Mouse (Mus musculus): ENCODE data around the gene Saysd1. TPM values are rescaled to one million over a fixed set of nuclear protein-coding genes. Genes with fewer than 3 reads are reported as not detected.

The Saysd1 gene
- polyA plus RNA-seq, 1 experiment from 2014 or later = 18.9 TPM

DNA sequence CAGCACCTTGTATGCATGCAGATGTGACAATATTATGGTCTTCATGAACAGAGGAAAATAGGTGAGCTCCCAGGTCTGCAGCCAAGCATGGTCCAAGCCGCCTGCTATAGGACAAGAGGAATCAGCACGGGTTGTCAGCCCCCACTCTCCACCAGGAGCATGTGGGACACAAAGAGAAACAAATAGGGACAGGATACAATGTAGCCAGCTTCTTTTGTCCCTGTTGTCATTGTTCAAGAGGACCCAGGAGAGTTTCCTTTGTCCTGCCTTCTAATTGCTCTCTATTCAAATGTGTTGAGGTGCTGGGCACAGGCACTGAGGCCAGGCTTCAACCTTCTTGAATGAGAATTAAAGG lies 89.9 kb downstream of the Saysd1 start:
- Histone ChIP-seq H3K4me1 (ENCODE audit: insufficient read depth, low read depth, low read length) (no peaks in the 10 kb centered on the region), H3K27me3 (replicated peaks; ENCODE audit: insufficient read depth, low read length) (no peaks in the 10 kb centered on the region), H3K4me2 (replicated peaks; ENCODE audit: low read depth, low read length) (no peak overlapping the region), H3K9ac (replicated peaks; ENCODE audit: low read depth) (no peak overlapping the region), H3K9me3 (ENCODE audit: low read length) (no peaks in the 10 kb centered on the region), H3K4me3 (ENCODE audit: low read depth, low read length) (no peak overlapping the region), H3K36me3 (ENCODE audit: insufficient read depth, low read length) (no peaks in the 10 kb centered on the region), H3K27ac (ENCODE audit: low read length) (no peak overlapping the region)
- ATAC-seq (no peak), DNase-seq (ENCODE audit: low spot score) (no peak)
- TF ChIP-seq CTCF (IDR thresholded peaks at IDR 0.05) (no peak), EP300 (IDR thresholded peaks at IDR 0.05) (no peak)
- WGBS = 50% methylated on average over 2 of the region's 2 CpGs

DNA sequence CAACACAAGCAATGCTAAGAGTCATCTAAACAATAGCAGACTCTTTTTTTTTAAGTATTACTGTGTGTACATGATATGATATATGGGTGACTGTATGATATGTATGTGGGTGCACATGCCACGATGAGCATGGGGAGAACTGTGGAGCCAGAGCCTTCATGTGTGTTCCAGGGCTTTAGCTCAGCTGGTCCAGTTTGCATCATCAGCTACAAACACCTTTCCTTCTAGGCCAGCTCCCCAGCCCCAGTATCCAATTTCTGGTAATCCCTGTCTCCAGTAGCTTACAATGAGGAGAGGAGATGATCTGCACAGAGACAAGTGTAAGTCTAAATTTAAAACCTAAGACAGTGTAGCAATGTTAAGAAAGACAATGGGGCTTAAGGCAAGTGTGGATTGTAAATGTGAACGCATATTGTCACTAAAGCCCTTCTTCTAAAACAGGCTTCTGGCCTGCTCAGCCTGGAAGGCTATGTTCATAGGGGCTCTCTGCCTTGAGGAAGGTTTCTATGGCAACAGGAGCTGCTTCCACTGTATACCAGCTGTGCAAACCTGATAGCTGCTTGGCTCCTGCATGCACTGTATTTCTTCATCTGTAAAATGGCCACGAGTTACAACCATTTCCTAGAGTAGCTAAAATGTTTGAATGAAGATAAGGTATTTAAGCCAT lies 90.4 kb downstream of the Saysd1 start:
- DNase-seq (ENCODE audit: low spot score) = no peak
- no peak overlapping the region for H3K4me2 ChIP-seq (replicated peaks; ENCODE audit: low read depth, low read length)
- no peaks in the 10 kb centered on the region for H3K9me3 ChIP-seq (ENCODE audit: low read length)
- no peak for TF ChIP-seq CTCF (IDR thresholded peaks at IDR 0.05)
- no peak for TF ChIP-seq EP300 (IDR thresholded peaks at IDR 0.05)
- H3K27me3 ChIP-seq (replicated peaks; ENCODE audit: insufficient read depth, low read length) = no peaks in the 10 kb centered on the region
- WGBS = 58% methylated on average over 3 of the region's 3 CpGs
- no peaks in the 10 kb centered on the region for H3K36me3 ChIP-seq (ENCODE audit: insufficient read depth, low read length)
- no peak overlapping the region for H3K9ac ChIP-seq (replicated peaks; ENCODE audit: low read depth)
- no peaks in the 10 kb centered on the region for H3K4me1 ChIP-seq (ENCODE audit: insufficient read depth, low read depth, low read length)
- no peak overlapping the region for H3K4me3 ChIP-seq (ENCODE audit: low read depth, low read length)
- no peak for ATAC-seq
- H3K27ac ChIP-seq (ENCODE audit: low read length) = no peak overlapping the region

DNA sequence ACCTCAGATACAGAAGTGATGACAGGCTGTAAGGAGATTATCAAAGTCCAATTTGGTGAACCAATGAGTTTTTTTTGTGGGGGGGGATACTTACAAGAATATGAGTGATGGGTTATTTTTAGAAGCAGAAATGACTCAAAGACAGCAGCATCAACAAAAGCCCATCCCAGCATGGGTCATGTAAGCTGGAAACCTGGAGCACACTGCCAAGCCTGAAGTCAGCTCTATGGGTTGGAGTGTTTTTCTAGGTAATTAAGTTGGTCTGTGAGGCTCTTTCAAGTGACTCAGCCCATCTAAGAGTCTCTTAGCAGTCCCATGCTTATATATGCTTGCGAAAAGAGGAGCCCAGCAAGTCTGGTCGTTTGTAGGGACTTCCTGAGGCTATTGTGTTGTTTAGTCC lies 91.0 kb downstream of the Saysd1 start:
- WGBS = 48% methylated on average over 2 of the region's 2 CpGs
- DNase-seq (ENCODE audit: low spot score) = no peak
- Histone ChIP-seq H3K9ac (replicated peaks; ENCODE audit: low read depth) (no peak overlapping the region), H3K4me1 (ENCODE audit: insufficient read depth, low read depth, low read length) (no peaks in the 10 kb centered on the region), H3K27ac (ENCODE audit: low read length) (no peak overlapping the region), H3K4me2 (replicated peaks; ENCODE audit: low read depth, low read length) (no peak overlapping the region), H3K27me3 (replicated peaks; ENCODE audit: insufficient read depth, low read length) (no peaks in the 10 kb centered on the region), H3K4me3 (ENCODE audit: low read depth, low read length) (no peak overlapping the region), H3K36me3 (ENCODE audit: insufficient read depth, low read length) (no peaks in the 10 kb centered on the region), H3K9me3 (ENCODE audit: low read length) (no peaks in the 10 kb centered on the region)
- ATAC-seq = no peak
- TF ChIP-seq EP300 (IDR thresholded peaks at IDR 0.05) = no peak
- TF ChIP-seq CTCF (IDR thresholded peaks at IDR 0.05) = no peak

DNA sequence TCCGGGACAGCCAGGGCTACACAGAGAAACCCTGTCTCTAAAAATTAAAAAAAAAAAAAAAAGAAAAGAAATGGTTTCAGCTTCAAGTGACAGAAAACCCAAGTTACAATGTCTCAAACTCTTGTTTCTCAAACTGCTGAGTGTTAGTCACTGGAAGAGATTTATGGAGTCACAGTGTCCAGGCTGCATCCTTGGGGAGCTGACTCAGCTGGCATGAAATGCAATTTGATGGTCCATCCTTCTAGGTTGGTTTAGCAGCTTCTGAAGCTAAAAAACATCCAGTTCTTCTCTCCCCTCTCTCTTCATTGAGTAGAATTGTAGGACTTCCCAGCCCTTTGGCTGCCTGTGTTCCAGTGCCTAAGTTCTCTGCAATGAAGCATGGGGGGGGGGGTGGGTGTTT lies 94.3 kb downstream of the Saysd1 start:
- no peak overlapping the region for H3K4me3 ChIP-seq (ENCODE audit: low read depth, low read length)
- no peaks in the 10 kb centered on the region for H3K4me1 ChIP-seq (ENCODE audit: insufficient read depth, low read depth, low read length)
- TF ChIP-seq CTCF (IDR thresholded peaks at IDR 0.05) = no peak
- no peak for TF ChIP-seq EP300 (IDR thresholded peaks at IDR 0.05)
- no peaks in the 10 kb centered on the region for H3K9me3 ChIP-seq (ENCODE audit: low read length)
- H3K27me3 ChIP-seq (replicated peaks; ENCODE audit: insufficient read depth, low read length) = no peaks in the 10 kb centered on the region
- DNase-seq (ENCODE audit: low spot score) = no peak
- 94% methylated on average over 1 of the region's 1 CpGs for WGBS
- H3K4me2 ChIP-seq (replicated peaks; ENCODE audit: low read depth, low read length) = no peak overlapping the region
- no peak overlapping the region for H3K27ac ChIP-seq (ENCODE audit: low read length)
- H3K36me3 ChIP-seq (ENCODE audit: insufficient read depth, low read length) = no peaks in the 10 kb centered on the region
- H3K9ac ChIP-seq (replicated peaks; ENCODE audit: low read depth) = no peak overlapping the region
- no peak for ATAC-seq

DNA sequence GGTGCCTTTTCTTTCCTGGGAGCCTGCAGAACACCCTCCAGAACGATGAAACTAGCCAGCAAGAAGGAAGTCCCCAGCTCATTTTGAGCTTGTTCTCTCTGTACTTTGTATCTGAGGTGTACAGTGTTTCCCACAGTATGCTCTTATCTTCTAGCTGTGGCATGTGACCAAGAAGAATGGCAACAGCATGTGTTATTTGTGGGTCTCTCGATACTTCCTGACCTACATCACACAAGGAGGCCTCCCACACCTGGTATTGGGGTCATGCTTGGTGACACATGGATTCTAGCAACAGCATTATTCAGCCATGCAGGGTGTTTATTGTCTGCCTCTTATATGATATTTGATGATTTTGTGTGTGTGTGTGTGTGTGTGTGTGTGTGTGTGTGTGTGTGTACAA lies 96.5 kb downstream of the Saysd1 start:
- Histone ChIP-seq H3K4me2 (replicated peaks; ENCODE audit: low read depth, low read length) (no peak overlapping the region), H3K4me1 (ENCODE audit: insufficient read depth, low read depth, low read length) (no peaks in the 10 kb centered on the region), H3K9ac (replicated peaks; ENCODE audit: low read depth) (no peak overlapping the region), H3K27me3 (replicated peaks; ENCODE audit: insufficient read depth, low read length) (no peaks in the 10 kb centered on the region), H3K36me3 (ENCODE audit: insufficient read depth, low read length) (no peaks in the 10 kb centered on the region), H3K4me3 (ENCODE audit: low read depth, low read length) (no peak overlapping the region), H3K9me3 (ENCODE audit: low read length) (no peaks in the 10 kb centered on the region), H3K27ac (ENCODE audit: low read length) (no peak overlapping the region)
- TF ChIP-seq EP300 (IDR thresholded peaks at IDR 0.05) (no peak), CTCF (IDR thresholded peaks at IDR 0.05) (no peak)
- DNase-seq (ENCODE audit: low spot score) (no peak), ATAC-seq (no peak)
- 60% methylated on average over 2 of the region's 2 CpGs for WGBS

DNA sequence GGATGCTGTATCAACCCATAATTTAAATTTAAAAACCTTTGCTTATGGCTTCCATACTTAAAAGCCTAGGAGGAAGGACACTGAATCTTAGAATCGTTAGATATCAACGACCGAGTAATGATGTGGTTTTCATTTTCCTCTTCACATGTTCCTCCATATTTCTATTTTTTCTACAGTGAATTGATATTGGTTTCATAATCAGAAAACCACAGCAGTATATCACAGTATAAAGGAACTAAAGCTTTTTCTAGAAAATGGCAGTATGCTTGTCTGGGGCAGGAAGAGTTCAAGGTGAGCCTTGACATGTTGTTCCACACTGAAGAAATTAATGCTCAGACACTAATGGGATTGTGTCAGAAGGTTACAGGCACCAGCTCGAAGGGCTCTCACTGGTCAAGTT lies 97.4 kb downstream of the Saysd1 start:
- WGBS = 87% methylated on average over 4 of the region's 4 CpGs
- Histone ChIP-seq H3K4me3 (ENCODE audit: low read depth, low read length) (no peak overlapping the region), H3K9me3 (ENCODE audit: low read length) (no peaks in the 10 kb centered on the region), H3K27me3 (replicated peaks; ENCODE audit: insufficient read depth, low read length) (no peaks in the 10 kb centered on the region), H3K4me1 (ENCODE audit: insufficient read depth, low read depth, low read length) (no peaks in the 10 kb centered on the region), H3K27ac (ENCODE audit: low read length) (no peak overlapping the region), H3K9ac (replicated peaks; ENCODE audit: low read depth) (no peak overlapping the region), H3K4me2 (replicated peaks; ENCODE audit: low read depth, low read length) (no peak overlapping the region), H3K36me3 (ENCODE audit: insufficient read depth, low read length) (no peaks in the 10 kb centered on the region)
- no peak for TF ChIP-seq CTCF (IDR thresholded peaks at IDR 0.05)
- no peak for TF ChIP-seq EP300 (IDR thresholded peaks at IDR 0.05)
- ATAC-seq (no peak), DNase-seq (ENCODE audit: low spot score) (no peak)

DNA sequence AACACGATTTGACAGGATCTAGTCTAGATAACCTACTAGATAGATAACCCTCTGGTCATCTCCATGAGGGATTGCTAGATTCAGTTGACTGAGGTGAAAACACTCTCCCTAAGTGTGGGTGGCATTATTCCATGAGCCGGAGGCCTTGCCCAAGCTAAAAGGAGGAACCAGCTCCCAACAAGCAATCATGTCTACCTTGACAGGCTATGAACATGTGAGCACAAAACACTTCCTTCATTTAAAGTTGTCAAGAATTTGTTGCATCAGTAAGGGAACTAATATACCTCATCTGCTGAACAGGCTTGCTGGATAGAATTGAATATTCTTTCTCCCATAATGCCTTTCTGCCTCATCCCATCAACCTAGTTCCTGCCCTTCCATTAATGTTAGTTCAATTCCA lies 98.5 kb downstream of the Saysd1 start:
- no peak overlapping the region for H3K4me3 ChIP-seq (ENCODE audit: low read depth, low read length)
- no peaks in the 10 kb centered on the region for H3K9me3 ChIP-seq (ENCODE audit: low read length)
- H3K27me3 ChIP-seq (replicated peaks; ENCODE audit: insufficient read depth, low read length) = no peaks in the 10 kb centered on the region
- H3K4me2 ChIP-seq (replicated peaks; ENCODE audit: low read depth, low read length) = no peak overlapping the region
- H3K36me3 ChIP-seq (ENCODE audit: insufficient read depth, low read length) = no peaks in the 10 kb centered on the region
- ATAC-seq (no peak), DNase-seq (ENCODE audit: low spot score) (no peak)
- no peak overlapping the region for H3K9ac ChIP-seq (replicated peaks; ENCODE audit: low read depth)
- TF ChIP-seq CTCF (IDR thresholded peaks at IDR 0.05) = no peak
- TF ChIP-seq EP300 (IDR thresholded peaks at IDR 0.05) = no peak
- H3K27ac ChIP-seq (ENCODE audit: low read length) = no peak overlapping the region
- no peaks in the 10 kb centered on the region for H3K4me1 ChIP-seq (ENCODE audit: insufficient read depth, low read depth, low read length)
- 86% methylated on average over 2 of the region's 2 CpGs for WGBS

Data from lung, postnatal 0 days (tissue).